Mouse (Mus musculus) testis, postnatal 10 days (tissue): ENCODE results near the gene Ngrn.

ENCODE experiments used
- DNase-seq: peaks from one replicate; pipeline ENCODE4 v3.0.0; 2021; ENCODE audit warnings: low spot score

Ngrn gene

GRCm38 (mm10) chr7:80260625-80261371 lies at the start of gene Ngrn:
Gene Ngrn, plus strand, starts transcription at chr7:80261215.
- DNase-seq = peak; percentile 88

- DNase-seq = peak; percentile 35
Measured at GRCm38 (mm10) chr7:80213604-80214003, 47.4 kb upstream of the Ngrn start.

GRCm38 (mm10) chr7:80214459-80214858 lies 46.6 kb upstream of the Ngrn start:
- no peak for DNase-seq

GRCm38 (mm10) chr7:80215398-80215797 lies 45.6 kb upstream of the Ngrn start:
- DNase-seq = peak; percentile 87

GRCm38 (mm10) chr7:80216566-80216965 lies 44.4 kb upstream of the Ngrn start:
- DNase-seq = no peak

GRCm38 (mm10) chr7:80218666-80219065 lies 42.3 kb upstream of the Ngrn start:
- no peak for DNase-seq

- no peak for DNase-seq
Measured at GRCm38 (mm10) chr7:80220237-80220797, 40.7 kb upstream of the Ngrn start.

- no peak for DNase-seq
Measured at GRCm38 (mm10) chr7:80221179-80221750, 39.8 kb upstream of the Ngrn start.

- no peak for DNase-seq
Measured at GRCm38 (mm10) chr7:80227065-80227464, 34.0 kb upstream of the Ngrn start.

GRCm38 (mm10) chr7:80230196-80230595 lies 30.8 kb upstream of the Ngrn start:
- DNase-seq = no peak

- DNase-seq = no peak
Measured at GRCm38 (mm10) chr7:80231971-80232488, 29.0 kb upstream of the Ngrn start.

- DNase-seq = peak; percentile 98
Measured at GRCm38 (mm10) chr7:80232489-80233029, 28.5 kb upstream of the Ngrn start, which contains the start of the genes Cib1 and Gdpgp1. Gene Cib1, minus strand, starts transcription at chr7:80232813. Gene Gdpgp1, plus strand, starts transcription at chr7:80232865.

- no peak for DNase-seq
Measured at GRCm38 (mm10) chr7:80233799-80234198, 27.2 kb upstream of the Ngrn start.

GRCm38 (mm10) chr7:80238542-80238941 lies 22.5 kb upstream of the Ngrn start:
- DNase-seq = no peak

GRCm38 (mm10) chr7:80241661-80242060 lies 19.4 kb upstream of the Ngrn start:
- no peak for DNase-seq

GRCm38 (mm10) chr7:80244851-80245250 lies 16.2 kb upstream of the Ngrn start:
- no peak for DNase-seq

GRCm38 (mm10) chr7:80246148-80246721 lies 14.8 kb upstream of the Ngrn start, which contains the start of gene Ttll13:
Gene Ttll13, plus strand, starts transcription at chr7:80246376.
- peak; percentile 99 for DNase-seq

- DNase-seq = no peak
Measured at GRCm38 (mm10) chr7:80246859-80247258, 14.2 kb upstream of the Ngrn start.

- DNase-seq = no peak
Measured at GRCm38 (mm10) chr7:80252437-80252836, 8.6 kb upstream of the Ngrn start.

GRCm38 (mm10) chr7:80252886-80253285 lies 8.1 kb upstream of the Ngrn start:
- DNase-seq = no peak

- no peak for DNase-seq
Measured at GRCm38 (mm10) chr7:80255981-80256380, 5.0 kb upstream of the Ngrn start.

- no peak for DNase-seq
Measured at GRCm38 (mm10) chr7:80257706-80258105, 3.3 kb upstream of the Ngrn start.
